Mouse (Mus musculus) kidney, adult 2 months (tissue): ENCODE measurements around the gene Uspl1. TPM values are rescaled to one million over a fixed set of nuclear protein-coding genes. Genes with fewer than 3 reads are reported as not detected.

ENCODE experiments used
- DNase-seq: peaks from one replicate; pipeline ENCODE4 v3.0.0; 2021
- H3K27ac ChIP-seq: fragments of 200-500 bp; 2 replicates; pipeline ENCODE4 v1.5.1; 2012; ENCODE audit warnings: low read depth, low read length, control low read depth, inconsistent platforms; ENCODE audit not compliant: insufficient read depth
- H3K27me3 ChIP-seq: fragments of 200-500 bp; replicated peaks from 2 replicates; pipeline ENCODE4 v1.6.1; 2012; ENCODE audit warnings: mild to moderate bottlenecking, moderate library complexity, low read length, inconsistent platforms; ENCODE audit not compliant: control insufficient read depth, insufficient read depth
- H3K36me3 ChIP-seq: fragments of 200-500 bp; 2 replicates; pipeline ENCODE4 v1.6.1; 2012; ENCODE audit warnings: mild to moderate bottlenecking, moderate library complexity, low read length, inconsistent platforms; ENCODE audit not compliant: control insufficient read depth, insufficient read depth
- H3K4me1 ChIP-seq: fragments of 200-500 bp; 2 replicates; pipeline ENCODE4 v1.6.1; 2011; ENCODE audit warnings: low read length; ENCODE audit not compliant: control insufficient read depth, insufficient read depth
- H3K4me3 ChIP-seq: fragments of 200-500 bp; 2 replicates; pipeline ENCODE4 v1.5.1; 2011; ENCODE audit warnings: mild to moderate bottlenecking, low read depth, low read length, control low read depth; ENCODE audit not compliant: insufficient read depth
- CTCF ChIP-seq: fragments of 200-500 bp; conservative IDR thresholded peaks from 2 replicates; pipeline ENCODE4 v1.5.1; 2011; ENCODE audit warnings: low read depth, mild to moderate bottlenecking, control low read depth, low read length, moderate library complexity, mixed read lengths; ENCODE audit not compliant: insufficient read depth, insufficient read length
- POLR2A ChIP-seq: fragments of 200-500 bp; IDR thresholded peaks from one replicate; pipeline ENCODE4 v1.6.1; 2011; ENCODE audit warnings: low read depth, low read length, control low read depth
- WGBS: fragments of 180-500 bp; shearing (Covaris S2); methylation state at CpG from one replicate; pipeline ENCODE4 v1.1.7; 2018; 5-methylcytosine and 5-hydroxymethylcytosine counted together
- polyA plus RNA-seq: library from polyadenylated mRNA; depleted of rRNA; stranded (reverse); fragments of >200 nt; gene quantifications from 2 replicates; pipeline ENCODE4 v1.2.3, GENCODE M21; 2012

The Uspl1 gene
- polyA plus RNA-seq, 1 experiment = 9.9 TPM

DNA sequence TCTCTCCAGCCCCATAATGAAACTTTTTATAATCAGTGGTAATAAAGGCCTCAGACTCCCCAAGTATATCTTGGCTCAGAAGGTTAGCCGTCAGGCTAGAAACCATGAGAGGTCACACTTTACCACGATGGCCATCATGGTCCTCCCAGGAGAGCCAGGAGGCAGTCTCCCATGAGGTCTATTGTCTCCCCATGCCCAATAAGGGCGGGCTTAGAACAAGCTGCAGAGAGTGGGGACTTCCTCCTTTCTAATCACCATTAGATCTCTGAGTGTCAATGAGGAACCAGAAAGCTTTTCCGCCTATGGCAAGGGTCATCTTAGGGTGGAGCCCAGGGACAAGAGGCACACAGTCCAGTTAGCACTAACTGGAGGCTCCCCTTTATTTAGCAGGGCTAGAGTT lies 37.2 kb downstream of the Uspl1 start:
- DNase-seq = no peak
- no peak overlapping the region for H3K4me3 ChIP-seq
- no peaks in the 10 kb centered on the region for H3K4me1 ChIP-seq
- TF ChIP-seq POLR2A (no peak), CTCF (no peak)
- H3K27me3 ChIP-seq = no peaks in the 10 kb centered on the region
- no peaks in the 10 kb centered on the region for H3K36me3 ChIP-seq
- WGBS = 82% methylated on average over 4 of the region's 4 CpGs
- no peak overlapping the region for H3K27ac ChIP-seq

DNA sequence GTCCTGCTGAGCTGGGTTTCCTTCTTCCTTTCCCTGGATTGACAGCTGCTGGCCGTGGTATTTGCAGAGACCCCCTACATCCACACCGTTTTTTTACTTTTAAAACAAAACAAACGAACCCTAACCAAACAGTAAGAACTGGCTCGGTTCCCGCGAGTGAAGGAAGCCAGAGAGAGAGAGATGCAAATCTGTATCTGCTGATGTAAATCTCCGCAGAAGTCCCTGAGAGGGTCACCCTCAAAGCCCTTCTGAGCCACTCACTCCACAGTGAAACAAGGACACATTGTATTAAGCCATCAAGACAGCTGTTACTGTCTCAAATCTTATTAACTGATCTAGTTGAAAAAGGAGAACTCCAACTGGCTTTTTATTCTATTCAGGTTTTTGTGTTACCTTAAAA lies 40.5 kb downstream of the Uspl1 start:
- H3K27ac ChIP-seq = no peak overlapping the region
- TF ChIP-seq CTCF (no peak), POLR2A (no peak)
- H3K27me3 ChIP-seq = no peaks in the 10 kb centered on the region
- no peaks in the 10 kb centered on the region for H3K4me1 ChIP-seq
- DNase-seq = no peak
- no peak overlapping the region for H3K4me3 ChIP-seq
- 31% methylated on average over 7 of the region's 7 CpGs for WGBS
- no peaks in the 10 kb centered on the region for H3K36me3 ChIP-seq

DNA sequence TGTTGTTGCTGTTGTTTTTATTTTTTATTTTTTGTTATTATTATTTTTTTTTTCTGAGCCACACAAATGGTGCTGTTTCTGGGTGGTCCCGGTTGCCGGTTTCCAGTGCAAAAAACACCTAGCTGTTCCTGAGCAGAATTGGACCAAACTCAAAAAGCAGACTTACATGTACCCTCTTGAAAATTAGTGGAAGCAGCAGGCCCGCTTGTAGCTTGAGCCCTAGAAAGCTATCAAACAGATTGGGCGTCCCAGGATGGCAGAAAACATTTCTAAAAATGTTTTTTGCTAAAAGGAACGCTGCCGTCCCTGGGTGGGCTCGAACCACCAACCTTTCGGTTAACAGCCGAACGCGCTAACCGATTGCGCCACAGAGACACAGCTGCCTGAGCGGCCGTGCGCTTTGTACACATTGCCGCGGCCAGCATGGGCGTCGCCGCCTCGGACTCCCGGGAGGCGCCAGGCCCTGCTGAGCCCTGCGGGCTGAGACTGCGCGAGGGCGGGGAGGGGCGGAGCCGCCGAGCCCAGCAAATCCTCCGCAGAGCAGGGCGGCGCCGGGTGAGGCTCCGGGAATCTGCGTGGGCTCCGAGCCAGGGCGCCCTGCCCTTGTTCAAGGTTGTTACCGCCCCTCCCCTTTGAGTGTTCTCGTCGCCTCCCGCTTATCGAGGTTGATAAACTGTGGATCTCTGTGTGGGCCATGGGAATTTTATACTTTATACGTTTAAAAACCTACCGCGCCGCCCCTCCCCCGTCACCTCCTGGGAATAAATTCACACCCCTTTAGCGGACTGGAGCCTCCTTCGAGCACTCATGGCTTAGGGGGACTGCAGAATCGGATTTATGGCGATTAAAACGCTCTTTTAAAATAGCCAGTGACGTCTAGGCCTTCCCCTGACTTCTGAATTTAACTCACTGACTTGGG lies 44.8 kb downstream of the Uspl1 start:
- Histone ChIP-seq H3K27ac (peak overlapping the region; percentile 86), H3K27me3 (no peaks in the 10 kb centered on the region), H3K4me1 (no peaks in the 10 kb centered on the region), H3K4me3 (peak overlapping the region; percentile 59), H3K36me3 (no peaks in the 10 kb centered on the region)
- peak; percentile 99 for DNase-seq
- 2% methylated on average over 55 of the region's 55 CpGs for WGBS
- TF ChIP-seq CTCF (no peak), POLR2A (peak; percentile 12)

DNA sequence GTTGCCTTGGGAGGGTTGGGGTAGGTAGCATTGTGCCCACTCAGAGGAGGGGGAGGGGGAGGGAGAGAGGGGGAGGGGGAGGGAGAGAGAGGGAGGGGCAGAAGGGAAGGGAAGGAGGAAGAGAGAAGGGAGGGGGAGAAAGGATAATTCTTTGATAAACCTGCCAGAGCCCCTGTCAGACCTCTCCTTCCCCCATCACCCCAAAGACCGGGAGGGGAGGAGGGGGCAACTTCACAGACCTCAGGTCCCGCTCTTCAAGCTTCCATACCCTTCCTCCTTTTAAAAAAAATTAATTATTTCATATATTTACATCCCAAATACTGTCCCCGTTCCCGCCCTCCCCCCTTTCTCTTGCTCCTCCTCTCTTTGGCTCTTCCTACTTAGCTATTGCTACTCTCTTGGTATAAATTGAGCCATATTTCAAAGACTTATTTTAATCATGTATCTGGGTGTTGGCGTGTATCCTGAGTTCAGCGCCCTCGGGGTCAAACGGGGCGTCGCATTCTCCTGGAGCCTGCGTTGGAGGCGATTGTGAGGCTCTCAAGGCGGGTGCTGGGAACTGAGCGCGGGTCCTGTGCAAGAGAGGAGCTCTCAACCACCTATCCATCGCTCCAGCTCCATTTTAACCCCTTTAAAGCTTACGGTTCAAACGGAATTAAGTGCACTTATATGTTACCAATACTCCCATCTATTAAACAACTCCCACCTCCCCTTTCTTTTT lies 45.6 kb downstream of the Uspl1 start:
- 87% methylated on average over 18 of the region's 18 CpGs for WGBS
- Histone ChIP-seq H3K4me3 (peak overlapping the region; percentile 59), H3K36me3 (no peaks in the 10 kb centered on the region)

DNA sequence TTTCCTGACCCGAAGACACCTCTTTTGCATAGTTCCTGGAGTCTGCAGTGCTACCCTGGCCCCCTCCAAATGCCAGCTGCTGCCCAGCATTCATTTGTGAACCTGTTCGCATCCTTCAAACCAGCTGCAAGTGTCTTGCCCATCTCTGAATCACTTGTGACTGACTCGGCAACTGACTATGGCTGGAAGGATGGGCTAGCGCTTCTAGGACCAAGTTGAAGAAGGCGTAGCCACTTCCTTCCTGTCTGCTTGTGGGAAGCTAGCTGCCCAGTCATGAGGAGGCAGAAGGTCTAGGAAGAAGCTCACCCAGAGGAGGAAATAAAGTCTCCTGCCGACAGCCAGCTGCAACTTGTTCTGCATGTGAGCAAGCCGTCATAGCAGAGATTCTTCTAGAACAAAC lies 50.9 kb downstream of the Uspl1 start:
- WGBS = 70% methylated on average over 7 of the region's 7 CpGs
- no peak for TF ChIP-seq CTCF
- TF ChIP-seq POLR2A = no peak
- DNase-seq = peak; percentile 29
- H3K36me3 ChIP-seq = no peaks in the 10 kb centered on the region
- no peaks in the 10 kb centered on the region for H3K27me3 ChIP-seq
- no peak overlapping the region for H3K27ac ChIP-seq
- H3K4me3 ChIP-seq = no peak overlapping the region
- H3K4me1 ChIP-seq = no peaks in the 10 kb centered on the region

More for the DNA sequence above, 45.6 kb downstream of the Uspl1 start:
- Histone ChIP-seq H3K27me3 (no peaks in the 10 kb centered on the region), H3K4me1 (no peaks in the 10 kb centered on the region), H3K27ac (peak overlapping the region; percentile 86)
- no peak for DNase-seq
- TF ChIP-seq CTCF = no peak
- no peak for TF ChIP-seq POLR2A

DNA sequence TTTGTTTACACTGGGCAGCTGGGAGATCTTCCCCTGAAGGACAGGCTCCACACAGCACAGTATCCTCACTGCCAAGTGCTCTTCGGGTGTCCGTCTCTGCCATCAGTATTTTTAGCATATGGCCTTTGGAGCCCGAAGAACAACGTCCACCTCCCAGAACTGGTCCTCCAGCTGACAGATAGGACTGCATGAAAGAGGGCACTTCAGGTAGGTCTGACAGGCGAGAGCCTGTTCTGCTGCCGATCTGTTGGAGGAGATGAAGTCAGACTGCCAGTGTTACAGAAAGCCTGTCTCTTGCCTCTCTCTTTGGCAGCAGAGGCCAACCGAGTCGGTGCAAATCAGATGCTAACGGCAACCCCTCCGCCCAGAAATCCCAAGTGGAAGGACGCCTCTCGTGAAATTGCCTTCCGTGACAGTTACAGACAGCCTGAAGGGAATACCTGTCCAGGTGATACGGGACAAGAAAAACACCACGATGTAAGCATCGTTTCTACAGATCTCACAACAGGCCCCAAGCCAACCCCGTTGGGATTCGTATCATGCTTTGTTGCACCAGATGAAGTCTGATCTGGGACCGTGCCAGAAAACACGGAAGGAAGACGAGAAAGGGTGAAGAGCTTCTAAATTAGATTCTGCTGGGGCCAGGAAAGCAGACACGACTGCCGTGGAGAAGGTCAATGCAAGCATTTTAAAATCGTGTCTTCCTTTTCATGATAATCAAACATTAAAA lies 53.2 kb downstream of the Uspl1 start:
- 72% methylated on average over 24 of the region's 24 CpGs for WGBS
- TF ChIP-seq POLR2A (no peak), CTCF (no peak)
- DNase-seq = no peak
- Histone ChIP-seq H3K27me3 (no peaks in the 10 kb centered on the region), H3K4me1 (no peaks in the 10 kb centered on the region), H3K4me3 (no peak overlapping the region), H3K27ac (no peak overlapping the region), H3K36me3 (no peaks in the 10 kb centered on the region)

DNA sequence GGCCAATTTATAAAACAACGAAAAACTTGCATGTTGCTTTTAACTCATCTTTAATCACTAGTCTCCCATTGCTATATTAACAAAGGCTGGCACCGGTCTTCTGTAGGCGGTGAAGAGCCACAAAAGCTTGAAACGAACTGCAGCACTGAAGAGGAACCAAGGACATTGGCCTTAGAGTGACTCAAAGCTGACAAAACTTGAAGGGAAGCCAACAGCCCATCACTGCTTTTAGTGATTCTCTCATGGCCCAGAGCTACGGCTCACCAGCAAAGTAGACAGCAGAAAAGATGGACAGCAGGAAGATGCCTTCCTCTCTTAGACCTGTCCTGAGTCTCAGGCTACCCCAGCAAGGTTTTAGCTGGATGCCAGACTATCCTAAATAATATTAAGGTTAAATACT lies 58.3 kb downstream of the Uspl1 start:
- no peak for DNase-seq
- WGBS = 73% methylated on average over 5 of the region's 5 CpGs
- Histone ChIP-seq H3K36me3 (no peaks in the 10 kb centered on the region), H3K4me1 (no peaks in the 10 kb centered on the region), H3K27ac (no peak overlapping the region), H3K27me3 (no peaks in the 10 kb centered on the region), H3K4me3 (no peak overlapping the region)
- TF ChIP-seq POLR2A (no peak), CTCF (no peak)
